Mouse (Mus musculus) bone marrow macrophage, adult 2 months (primary cell): ENCODE measurements around the gene Dirc2.
A peak's percentile ranks its signal among the peaks of the same experiment; 100 is the strongest.

Experiments
- CTCF ChIP-seq: IDR thresholded peaks from 2 replicates; pipeline ENCODE4 v1.5.1; 2012; ENCODE audit warnings: low read depth, mild to moderate bottlenecking, low read length, moderate library complexity
- POLR2A ChIP-seq: IDR thresholded peaks from 2 replicates; pipeline ENCODE4 v1.6.1; 2012; ENCODE audit warnings: mild to moderate bottlenecking, low read depth, low read length, borderline replicate concordance

DNA sequence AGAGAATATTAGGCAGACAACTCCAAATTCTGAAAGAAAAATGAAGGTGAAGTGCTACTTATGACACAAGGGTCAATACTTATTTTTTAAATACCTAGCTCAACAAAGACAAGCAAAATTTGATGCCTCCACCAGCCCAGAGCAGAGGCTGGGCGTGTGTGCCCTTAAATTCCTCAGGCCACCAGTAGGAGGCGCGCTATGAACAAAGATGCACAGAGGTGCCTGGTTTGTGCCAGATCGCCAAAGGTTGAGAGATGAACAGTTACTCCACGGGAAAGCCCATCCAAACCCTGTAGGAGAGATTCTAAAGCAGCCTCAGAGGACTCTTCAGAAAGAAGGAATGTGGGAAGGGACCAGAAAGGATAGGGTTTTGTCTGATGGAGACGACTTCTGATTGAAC is 35.1 kb downstream of the Dirc2 start:
- TF ChIP-seq CTCF = peak; percentile 95
- TF ChIP-seq POLR2A = no peak
